Mouse (Mus musculus) liver, adult (tissue): ENCODE results near the gene Grik1.

Source experiments
- GATA4 ChIP-seq: IDR thresholded peaks from 2 replicates; pipeline ENCODE4 v1.6.1; 2014; ENCODE audit warnings: mild to moderate bottlenecking, low read length; ENCODE audit not compliant: insufficient replicate concordance

Gene Grik1

GRCm38 (mm10) chr16:87953176-87953575, 336.9 kb downstream of the Grik1 start:
- TF ChIP-seq GATA4, result no peak

GRCm38 (mm10) chr16:87949881-87950280, 340.2 kb downstream of the Grik1 start:
- no peak for TF ChIP-seq GATA4

- no peak for TF ChIP-seq GATA4
These were observed 341.9 kb downstream of the Grik1 start for GRCm38 (mm10) chr16:87948122-87948521.

- no peak for TF ChIP-seq GATA4
These were observed 345.7 kb downstream of the Grik1 start for GRCm38 (mm10) chr16:87944318-87944717.

- no peak for TF ChIP-seq GATA4
These were observed 347.8 kb downstream of the Grik1 start for GRCm38 (mm10) chr16:87942103-87942865.

GRCm38 (mm10) chr16:87934685-87935084, 355.4 kb downstream of the Grik1 start:
- TF ChIP-seq GATA4, result no peak

- no peak for TF ChIP-seq GATA4
These were observed 358.7 kb downstream of the Grik1 start for GRCm38 (mm10) chr16:87931358-87931757.

- TF ChIP-seq GATA4, result no peak
These were observed 359.5 kb downstream of the Grik1 start for GRCm38 (mm10) chr16:87930519-87930918.

GRCm38 (mm10) chr16:87928671-87929070, 361.4 kb downstream of the Grik1 start:
- no peak for TF ChIP-seq GATA4

- no peak for TF ChIP-seq GATA4
These were observed 372.2 kb downstream of the Grik1 start for GRCm38 (mm10) chr16:87917897-87918296.

GRCm38 (mm10) chr16:87917157-87917546, 372.9 kb downstream of the Grik1 start:
- no peak for TF ChIP-seq GATA4

- TF ChIP-seq GATA4, result no peak
These were observed 373.6 kb downstream of the Grik1 start for GRCm38 (mm10) chr16:87916209-87917156.

GRCm38 (mm10) chr16:87915156-87915555, 374.9 kb downstream of the Grik1 start:
- no peak for TF ChIP-seq GATA4

GRCm38 (mm10) chr16:87913781-87914180, 376.3 kb downstream of the Grik1 start:
- TF ChIP-seq GATA4, result no peak

- TF ChIP-seq GATA4, result no peak
These were observed 378.9 kb downstream of the Grik1 start for GRCm38 (mm10) chr16:87911201-87911600.

- TF ChIP-seq GATA4, result no peak
These were observed 388.0 kb downstream of the Grik1 start for GRCm38 (mm10) chr16:87902049-87902448.
